Mouse (Mus musculus): Measurements from ENCODE around the gene Pold4.
"Not testable (repeated sequence)": the region's sequence is repeated elsewhere in the genome, so short reads cannot be mapped to it uniquely, and the experiment has no call there.

Gene Pold4

DNA sequence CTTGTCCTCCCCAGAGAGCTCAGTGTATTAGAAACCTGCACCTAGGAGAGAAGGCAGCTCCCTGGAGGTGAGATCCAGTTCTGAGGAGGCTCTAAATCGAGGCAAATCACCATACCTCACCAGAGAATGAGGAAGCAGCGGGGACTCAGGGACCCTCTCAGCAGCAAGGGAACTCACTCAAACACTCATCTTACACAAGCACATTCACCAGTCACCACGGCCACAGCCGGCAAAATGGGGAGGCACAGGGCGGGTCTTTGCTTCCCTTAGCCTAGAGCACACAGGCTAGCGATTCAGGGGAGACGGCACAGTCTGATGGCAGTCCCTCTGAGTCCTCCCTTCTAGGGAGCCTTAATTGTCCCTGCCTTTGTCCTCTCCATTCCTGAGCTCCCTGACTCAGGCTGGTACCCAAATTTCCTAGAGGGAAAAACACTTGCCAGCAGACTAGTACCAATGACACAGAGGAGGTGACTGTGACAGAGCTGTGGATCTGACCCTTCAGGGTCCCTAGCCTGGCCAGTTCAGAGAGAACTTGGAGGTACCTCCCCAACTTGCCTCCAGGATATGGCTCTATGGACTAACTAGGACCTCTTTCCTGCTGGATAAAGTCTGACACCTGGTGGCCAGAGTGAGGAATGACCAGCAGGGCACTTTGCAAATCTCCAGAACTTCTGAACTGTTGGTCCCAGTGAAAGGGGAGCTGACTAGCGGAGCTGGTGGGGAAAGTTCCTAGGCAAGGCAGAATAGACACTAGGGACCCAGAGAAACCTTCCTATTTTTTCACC lies 3.6 kb upstream of the Pold4 start:
- DNase-seq (ENCODE audit: low spot score in 2 of 2) = peak; percentile 78 to 86

DNA sequence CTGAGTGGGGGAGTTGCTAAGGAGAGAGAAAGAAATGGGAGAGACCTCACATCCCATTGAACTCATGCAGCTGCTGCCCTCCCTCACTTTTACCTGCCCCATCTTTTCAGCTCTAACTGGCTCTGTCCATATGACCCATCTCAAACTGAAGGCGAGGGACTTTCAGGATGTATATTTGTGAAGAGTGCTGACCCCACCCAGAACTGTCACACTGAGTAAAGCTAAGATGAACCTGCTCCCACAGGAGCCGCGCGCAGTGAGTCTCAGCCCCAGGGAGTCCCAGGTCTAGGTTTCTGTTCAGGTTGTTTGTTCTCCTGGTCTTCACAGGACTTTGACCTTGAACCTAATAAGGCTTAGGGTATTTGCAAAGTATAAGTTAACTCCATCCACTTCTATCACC lies 2.8 kb upstream of the Pold4 start:
- no peak for DNase-seq (ENCODE audit: low spot score in 2 of 2)

DNA sequence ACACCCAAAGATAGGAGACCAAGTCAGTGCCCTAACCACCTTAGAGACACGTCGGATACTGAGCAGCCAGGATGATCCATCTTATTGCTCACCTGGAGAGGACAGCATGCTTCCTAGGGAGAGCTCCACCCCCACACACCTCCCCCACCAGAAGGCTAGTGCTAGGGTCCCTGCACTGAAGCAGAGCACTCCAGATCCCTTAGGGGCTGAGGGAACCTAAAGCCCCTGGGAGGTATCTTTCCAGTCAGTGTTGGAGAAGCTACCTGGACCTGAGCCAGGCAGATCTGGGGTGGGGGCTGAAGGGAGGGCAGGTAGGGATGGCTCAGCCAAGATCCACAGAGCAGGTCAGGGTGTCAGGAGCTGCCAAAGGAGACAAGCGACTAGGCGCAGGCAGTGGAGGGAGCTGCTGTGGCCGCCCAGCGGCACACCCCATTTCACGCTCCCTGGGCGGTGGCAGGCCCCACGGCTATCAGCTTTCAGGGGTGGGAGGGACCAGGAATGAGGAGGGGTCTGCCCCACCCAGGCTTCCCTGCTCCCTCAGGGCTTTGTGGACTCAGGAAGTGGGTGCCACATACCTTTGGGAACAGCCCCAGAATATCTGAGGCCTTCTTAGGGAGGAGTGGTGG lies 2.1 kb upstream of the Pold4 start:
- peak in 1 of 2 experiments; percentile 31 for DNase-seq (ENCODE audit: low spot score in 2 of 2)

DNA sequence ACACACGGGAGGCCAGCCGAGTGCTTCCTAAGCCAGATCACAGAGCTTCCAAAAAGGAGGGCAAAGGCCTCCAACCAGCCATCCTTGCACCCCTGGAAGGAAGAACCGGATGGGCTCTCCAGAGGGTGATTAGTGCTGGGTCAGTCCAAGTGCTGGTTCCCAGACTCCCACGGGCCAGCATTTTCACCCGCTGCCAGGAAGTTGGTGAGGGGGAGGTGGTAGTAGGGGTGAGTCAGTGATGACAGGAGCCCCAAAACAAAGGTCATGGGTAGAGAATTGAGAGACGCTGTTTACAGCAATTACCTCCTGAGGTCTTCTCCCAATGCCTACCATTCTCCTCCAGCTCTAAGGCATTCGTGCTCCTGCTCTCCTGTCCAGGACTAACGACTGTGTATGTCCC lies 1.3 kb upstream of the Pold4 start:
- no peak for DNase-seq (ENCODE audit: low spot score in 2 of 2)

DNA sequence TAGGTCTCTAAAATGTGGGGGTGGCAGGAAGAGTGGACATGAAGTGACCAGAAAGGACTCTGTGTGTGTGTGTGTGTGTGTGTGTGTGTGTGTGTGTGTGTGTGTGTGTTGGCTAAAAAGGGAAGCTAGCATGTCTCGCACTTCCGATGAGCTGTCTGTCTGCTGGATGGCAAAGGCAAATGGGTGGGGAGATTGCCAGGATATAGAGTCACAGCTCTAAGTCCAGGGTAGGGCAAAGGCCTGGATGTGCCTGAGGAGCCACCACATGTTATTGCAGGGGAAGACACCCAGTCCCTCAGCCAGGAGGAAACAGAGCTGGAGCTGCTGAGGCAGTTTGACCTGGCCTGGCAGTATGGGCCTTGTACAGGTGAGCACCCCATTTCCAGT lies 480 bp downstream of the Pold4 start:
- DNase-seq (ENCODE audit: low spot score in 2 of 2) = peak in 1 of 2 experiments; percentile 72

DNA sequence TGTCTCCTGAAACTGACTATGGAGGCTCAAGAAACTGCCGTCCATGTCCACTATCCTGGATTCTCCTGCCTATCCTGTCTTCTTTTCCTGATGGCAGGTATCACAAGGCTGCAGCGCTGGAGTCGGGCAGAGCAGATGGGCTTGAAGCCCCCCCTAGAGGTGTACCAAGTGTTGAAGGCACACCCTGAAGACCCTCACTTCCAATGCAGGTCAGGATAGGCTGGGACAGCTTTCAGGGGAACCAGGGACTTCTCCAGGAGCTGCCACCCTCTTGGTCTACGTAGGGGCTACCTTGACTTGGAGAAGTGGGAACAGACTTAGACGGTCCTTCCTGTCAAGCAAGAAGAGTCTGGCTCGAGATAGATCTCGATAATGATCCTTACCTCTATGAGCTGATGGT lies 952 bp downstream of the Pold4 start:
- DNase-seq (ENCODE audit: low spot score in 2 of 2) = no peak

DNA sequence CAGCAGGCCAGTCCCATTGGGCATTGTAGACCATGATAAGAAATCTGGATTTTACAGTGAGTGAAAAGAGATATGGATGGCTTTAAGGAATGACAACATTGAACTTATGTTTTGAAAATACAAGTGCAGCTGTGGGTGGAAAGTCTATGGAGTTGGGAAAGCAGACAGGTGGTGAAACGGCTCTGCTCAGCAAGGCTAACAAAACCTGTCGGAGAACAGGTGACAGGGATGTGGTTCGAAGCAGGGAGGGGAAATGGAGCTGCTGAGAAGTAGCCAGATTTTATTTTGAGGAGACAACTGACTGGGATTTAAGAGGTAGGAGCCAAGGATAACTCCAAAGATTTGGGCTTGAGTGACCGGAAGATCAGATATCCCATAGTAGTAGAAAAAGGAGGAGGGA lies 2.8 kb downstream of the Pold4 start:
- no peak for DNase-seq (ENCODE audit: low spot score in 2 of 2)

DNA sequence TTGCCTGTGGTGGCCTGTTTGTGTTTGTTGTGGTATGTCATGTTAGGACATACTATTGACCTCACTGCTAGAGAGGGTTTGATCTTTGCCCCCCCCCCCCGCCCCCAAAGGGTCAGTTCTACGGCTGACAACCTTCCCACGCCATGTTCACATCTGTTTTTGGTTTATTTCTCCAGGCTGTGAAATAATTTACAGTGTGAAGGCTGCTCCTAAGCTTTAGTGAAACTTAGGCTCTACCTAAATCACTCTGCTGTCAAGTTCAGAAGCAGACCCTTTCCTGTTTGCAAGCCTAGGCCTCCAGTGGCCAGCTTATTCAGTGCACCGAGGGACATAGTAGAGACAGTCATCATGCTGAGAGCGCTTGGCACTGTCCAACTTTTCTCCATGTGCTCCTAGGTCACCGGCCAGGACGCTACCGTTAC lies 8.6 kb downstream of the Pold4 start:
- DNase-seq (ENCODE audit: low spot score in 2 of 2) = no peak

DNA sequence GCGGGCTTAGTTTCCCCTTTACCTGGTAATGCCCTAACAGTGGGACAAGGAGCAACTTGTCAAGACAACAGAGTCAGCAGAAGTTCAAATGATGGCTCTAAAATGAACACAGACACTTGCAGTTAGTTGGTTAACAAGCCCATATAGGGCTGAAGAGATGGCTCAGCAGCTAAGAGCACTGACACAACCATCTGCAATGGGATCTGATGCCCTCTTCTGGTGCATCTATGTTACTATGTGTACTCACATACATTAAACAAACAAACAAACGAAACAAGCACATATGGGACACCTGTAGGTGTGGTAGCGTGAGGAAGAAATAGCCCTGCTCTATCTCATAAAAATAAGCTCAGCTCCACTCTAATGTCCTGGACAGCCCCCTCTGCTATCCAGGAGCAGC lies 10.7 kb downstream of the Pold4 start:
- no peak for DNase-seq (ENCODE audit: low spot score in 2 of 2)

DNA sequence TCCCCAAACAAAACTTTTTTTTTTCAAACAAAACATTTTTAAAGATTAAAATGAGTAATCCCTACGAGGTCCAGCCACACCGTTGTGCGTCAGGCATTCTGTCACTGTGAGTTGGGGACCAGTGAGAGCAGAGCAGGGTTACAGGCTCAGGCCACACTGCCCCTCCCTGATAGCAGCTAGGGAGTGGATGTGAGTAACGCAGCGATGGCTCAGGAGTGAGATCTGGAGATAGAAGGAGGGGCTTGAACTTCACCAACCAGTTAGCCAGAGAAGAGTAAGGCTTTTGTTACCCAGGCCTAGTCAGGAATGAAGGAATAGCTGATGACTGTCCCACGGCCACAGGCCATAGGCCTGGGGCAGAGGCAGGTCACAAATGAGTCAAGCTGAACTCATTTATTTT lies 13.1 kb downstream of the Pold4 start:
- DNase-seq (ENCODE audit: low spot score in 2 of 2) = no peak

DNA sequence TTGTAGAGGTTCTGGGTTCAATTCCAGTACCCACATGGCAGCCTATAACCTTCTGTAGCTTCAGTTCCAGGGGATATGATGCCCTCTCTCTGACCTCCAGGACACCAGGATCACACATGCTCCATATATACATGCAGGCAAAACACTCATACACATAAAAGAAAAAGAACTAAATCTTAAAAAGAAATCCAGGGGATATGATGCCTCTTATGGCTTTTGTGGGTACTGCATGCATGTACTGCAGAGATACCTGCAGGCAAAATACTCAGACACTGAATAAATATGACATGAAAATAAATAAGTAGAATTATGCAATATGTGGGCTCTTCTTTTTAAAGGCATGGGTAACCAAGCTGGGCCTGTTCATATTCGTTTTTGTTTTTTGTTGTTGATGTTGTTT lies 15.3 kb downstream of the Pold4 start:
- no peak for DNase-seq (ENCODE audit: low spot score in 2 of 2)

DNA sequence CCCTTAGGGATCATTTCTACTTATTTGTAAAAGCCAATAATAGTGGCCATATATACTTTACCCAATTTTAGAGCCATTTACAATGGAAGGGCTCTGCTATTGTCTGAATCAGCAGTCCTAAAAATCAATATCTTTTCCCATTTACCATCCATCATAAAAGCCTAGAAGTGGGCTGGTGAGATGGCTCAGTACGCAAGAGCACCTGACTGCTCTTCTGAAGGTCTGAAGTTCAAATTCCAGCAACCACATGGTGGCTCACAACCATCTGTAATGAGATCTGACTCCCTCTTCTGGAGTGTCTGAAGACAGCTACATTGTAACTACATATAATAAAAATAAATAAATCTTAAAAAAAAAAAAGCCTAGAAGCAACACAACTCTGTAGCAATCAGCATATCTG lies 17.0 kb downstream of the Pold4 start:
- DNase-seq (ENCODE audit: low spot score in 2 of 2) = not testable (repeated sequence)

DNA sequence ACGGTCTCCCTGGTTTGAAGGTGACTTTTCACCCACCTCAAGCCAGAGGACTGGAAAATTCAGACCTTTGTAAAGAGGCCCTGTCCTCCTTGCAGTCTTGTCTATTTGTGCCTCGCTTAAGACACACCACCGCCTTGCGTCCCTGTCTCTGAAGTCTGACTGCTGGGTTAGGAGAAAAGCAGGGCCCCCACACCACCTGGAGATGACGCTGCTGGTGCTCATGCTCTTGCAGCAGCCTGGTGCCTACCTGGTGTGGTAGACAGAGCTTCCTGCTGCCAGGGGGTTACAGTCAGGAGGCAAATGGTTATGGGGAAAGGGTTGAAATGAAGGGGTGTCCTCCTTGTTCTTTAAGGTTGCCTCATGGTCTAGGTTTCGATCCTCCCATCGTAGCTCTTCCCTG lies 22.5 kb downstream of the Pold4 start:
- DNase-seq (ENCODE audit: low spot score in 2 of 2) = no peak

DNA sequence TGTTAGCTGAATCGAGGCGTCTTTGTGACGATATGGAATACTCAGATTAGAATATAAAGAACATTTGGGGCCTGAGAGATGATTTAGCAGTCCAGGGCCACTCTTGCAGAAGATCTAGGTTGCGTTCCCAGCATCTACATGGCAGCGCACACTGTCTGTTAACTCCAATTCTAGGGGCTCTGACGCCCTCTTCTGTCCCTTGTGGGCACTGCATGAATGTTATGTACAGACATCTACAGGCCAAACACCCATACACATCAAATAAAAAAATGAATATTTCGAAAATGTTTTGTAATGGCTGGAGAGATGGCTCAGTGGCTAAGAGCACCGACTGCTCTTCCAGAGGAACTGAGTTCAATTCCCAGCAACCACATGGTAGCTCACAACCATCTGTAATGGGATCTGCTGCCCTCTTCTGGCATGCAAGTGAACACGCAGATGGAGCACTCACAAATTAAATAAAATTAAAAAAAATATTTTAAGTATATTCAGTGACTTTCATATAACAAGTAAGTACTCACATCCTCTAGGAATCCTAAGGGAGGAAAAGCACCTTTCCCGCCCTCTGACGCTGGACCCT lies 24.0 kb downstream of the Pold4 start:
- DNase-seq (ENCODE audit: low spot score in 2 of 2) = no peak

DNA sequence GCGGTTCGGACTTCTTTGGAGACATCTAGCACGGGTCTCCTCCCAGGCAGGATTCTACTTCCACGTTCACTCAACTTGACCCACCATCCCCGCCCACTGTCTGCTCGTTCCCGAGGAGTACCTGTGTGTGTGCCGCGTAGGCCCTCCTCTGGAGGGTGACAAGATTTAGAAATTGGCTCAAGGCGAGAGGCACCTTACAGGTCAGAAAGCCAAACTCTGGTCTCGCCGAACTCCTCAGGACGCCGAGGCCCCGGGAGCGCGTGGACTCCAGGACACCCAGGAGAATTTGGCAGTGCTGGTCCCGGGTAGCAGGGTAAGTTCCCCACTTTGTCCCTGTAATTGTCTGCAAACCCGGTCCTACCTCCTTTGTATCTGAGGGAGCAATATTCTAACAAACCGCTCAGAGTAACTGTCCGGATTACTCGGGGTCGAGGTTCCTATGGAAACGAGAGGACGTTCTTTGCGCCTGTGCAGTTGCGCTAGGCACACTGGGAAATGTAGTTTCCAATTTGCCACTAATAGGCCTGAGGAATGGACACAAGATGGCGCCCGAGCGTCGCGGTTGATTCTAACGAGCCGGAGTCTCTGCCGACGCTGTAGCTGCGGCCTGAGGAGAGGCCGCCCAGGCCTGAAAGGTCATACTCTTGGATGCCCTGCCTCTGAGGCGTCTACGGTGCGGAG lies 25.7 kb downstream of the Pold4 start:
- DNase-seq (ENCODE audit: low spot score in 2 of 2) = peak; percentile 95 to 96

DNA sequence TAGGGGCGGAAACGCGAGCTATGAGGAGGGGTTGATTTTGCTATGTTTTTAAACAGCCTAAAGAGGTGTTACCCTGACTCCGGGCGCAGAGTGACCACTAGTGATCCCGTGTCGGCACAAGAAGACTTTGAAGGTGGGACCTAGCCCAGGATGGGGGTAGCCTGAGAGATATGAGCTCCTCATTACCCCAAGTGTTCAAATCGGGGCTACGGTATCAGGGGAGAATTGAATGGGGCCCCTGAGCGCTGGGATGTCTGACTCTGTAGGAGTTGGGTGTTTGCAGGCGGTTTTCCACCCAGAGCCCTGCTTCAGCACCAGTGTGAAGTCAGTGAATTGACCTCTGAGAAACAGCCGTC lies 26.2 kb downstream of the Pold4 start:
- no peak for DNase-seq (ENCODE audit: low spot score in 2 of 2)

DNA sequence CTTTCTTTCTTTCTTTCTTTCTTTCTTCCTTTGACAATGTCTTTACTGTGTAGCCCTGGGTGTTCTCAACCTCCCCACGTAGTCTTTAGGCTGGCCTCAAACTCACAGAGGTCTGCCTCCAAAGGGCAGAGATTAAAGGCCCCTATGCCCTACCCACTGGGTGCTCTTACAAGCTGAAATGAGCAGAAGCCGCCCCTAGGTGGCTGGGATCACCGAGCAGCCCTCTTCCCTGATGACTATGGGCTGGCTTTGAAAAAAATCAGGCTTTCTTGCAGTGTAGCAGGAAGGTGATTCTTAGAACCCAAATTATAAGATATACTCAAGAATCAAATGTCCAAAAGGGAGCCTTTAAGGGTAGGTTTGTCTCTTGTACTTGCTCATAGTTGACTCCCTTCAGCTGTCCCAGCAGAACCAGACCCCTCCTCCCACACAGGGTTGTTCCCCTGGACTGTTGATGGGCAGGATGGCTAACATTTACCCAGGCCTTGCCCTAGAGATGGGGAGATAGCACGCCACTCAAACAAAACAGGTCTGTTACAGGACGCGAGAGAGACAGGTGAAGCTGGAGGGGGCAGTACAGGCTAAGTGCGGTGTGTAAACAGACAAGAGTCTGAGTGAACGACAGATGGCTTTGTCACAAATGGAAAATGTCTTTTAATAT lies 29.5 kb downstream of the Pold4 start:
- no peak for DNase-seq (ENCODE audit: low spot score in 2 of 2)

DNA sequence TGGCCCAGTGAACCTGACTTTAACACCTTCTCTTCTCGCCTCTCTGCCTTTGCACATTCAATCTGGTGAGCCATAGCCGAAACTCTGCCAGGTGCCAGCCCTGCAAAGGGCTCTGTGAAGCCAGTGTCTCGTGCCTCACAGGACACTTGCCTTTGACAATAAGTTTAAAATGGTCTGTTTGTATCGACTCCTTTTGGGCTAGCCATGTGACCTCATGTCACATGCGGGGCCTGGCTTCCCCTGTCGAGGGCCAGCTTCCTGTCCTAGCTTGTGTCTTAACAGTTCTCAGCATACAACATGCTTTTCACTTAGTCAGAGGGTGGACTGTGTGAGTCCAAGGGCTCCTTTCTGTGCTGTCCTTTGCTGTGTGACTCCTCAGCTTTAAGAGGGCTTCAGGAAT lies 31.1 kb downstream of the Pold4 start:
- no peak for DNase-seq (ENCODE audit: low spot score in 2 of 2)

DNA sequence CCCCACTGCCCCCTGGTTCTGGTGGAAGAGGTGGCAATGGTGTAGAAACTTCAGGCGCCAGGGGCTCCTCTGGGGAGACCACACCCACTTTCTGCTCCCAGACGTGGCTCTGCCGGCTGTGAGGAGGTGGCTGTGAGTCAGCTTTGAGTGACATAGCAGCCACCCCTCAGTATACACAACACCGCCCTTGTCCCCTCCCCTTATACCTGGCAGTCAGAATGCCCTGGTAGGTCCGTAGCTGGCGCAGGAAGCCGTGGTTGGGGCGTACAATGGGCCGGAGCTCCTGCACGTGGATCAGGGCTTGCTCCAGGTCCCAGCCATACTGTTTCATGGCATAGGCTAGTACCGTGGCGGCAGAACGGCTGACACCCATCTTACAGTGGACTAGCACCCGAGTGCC lies 32.0 kb downstream of the Pold4 start:
- DNase-seq (ENCODE audit: low spot score in 2 of 2) = peak in 1 of 2 experiments; percentile 31

DNA sequence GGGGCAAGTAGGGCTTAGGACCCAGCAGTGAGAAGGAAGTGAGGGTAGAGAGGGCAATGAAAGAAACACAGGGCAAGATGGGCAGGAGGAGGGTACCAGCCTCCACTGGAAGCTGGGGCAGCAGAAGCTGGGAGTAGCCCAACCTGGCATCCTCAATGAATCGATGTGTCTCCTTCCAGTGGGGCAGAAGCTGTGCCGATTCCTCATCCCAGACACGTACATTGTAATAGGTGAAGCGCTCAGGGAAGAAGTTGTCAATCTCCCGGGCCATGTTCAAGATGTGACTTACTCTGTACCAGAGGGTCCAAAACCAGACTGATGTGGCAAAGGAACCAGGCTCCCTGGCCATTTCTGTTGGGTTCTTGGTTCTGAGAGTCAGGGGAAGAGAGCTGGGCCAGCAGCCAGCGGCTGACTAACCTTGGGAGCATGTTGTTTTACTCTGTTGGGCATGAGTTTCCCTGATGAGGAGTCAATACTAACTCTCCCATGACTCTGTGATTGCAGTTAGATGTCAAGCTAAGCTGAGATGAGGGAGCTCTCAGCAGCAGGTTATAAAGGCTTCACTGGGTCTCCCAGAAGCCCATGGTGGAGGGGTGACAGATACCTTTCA lies 32.6 kb downstream of the Pold4 start:
- DNase-seq (ENCODE audit: low spot score in 2 of 2) = no peak

DNA sequence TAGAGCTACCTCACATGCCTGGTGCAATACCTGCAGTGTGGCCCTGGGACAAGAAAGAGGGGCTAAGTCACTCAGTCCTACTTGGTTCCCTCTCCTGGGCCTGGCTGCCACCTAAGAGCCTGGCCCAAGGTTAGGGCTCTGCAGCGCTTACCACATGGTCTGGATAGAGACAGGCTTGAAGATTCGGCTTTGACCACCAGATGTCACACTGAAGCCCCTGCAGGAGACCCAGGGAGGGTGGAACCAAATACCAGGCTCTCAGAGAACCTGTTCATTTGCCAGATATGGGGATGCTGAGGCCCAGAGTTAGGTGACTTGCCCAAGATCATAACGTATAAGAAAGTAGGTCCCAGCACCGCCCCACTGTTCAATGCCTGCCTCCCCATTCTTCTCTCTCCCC lies 34.3 kb downstream of the Pold4 start:
- no peak for DNase-seq (ENCODE audit: low spot score in 2 of 2)
